Mouse (Mus musculus): ENCODE data around the gene Hoxd3.

Hoxd3 gene

GRCm38 (mm10) chr2:74711721-74712621 lies at the start of gene Hoxd3, which contains the start of gene Hoxd4:
Hoxd3 (plus strand) TSS chr2:74711927.
Hoxd4 (plus strand) TSS chr2:74711929.
- DNase-seq: peak; percentile 87

- DNase-seq: peak; percentile 74
Measured at GRCm38 (mm10) chr2:74663291-74663925, 48.3 kb upstream of the Hoxd3 start.

- peak; percentile 14 for DNase-seq
Measured at GRCm38 (mm10) chr2:74666411-74666810, 45.3 kb upstream of the Hoxd3 start.

- DNase-seq: peak; percentile 58
Measured at GRCm38 (mm10) chr2:74667191-74667841, 44.4 kb upstream of the Hoxd3 start.

GRCm38 (mm10) chr2:74667842-74668357 lies 43.8 kb upstream of the Hoxd3 start, which contains the start of gene Hoxd13:
Hoxd13 (plus strand) TSS chr2:74668310.
- no peak for DNase-seq

- peak; percentile 61 for DNase-seq
Measured at GRCm38 (mm10) chr2:74668370-74669229, 43.1 kb upstream of the Hoxd3 start.

- DNase-seq: no peak
Measured at GRCm38 (mm10) chr2:74669230-74669578, 42.5 kb upstream of the Hoxd3 start.

- DNase-seq: peak; percentile 24
Measured at GRCm38 (mm10) chr2:74669650-74670235, 42.0 kb upstream of the Hoxd3 start.

- DNase-seq: no peak
Measured at GRCm38 (mm10) chr2:74670632-74671188, 41.0 kb upstream of the Hoxd3 start.

- DNase-seq: no peak
Measured at GRCm38 (mm10) chr2:74671847-74672246, 39.9 kb upstream of the Hoxd3 start.

- DNase-seq: no peak
Measured at GRCm38 (mm10) chr2:74672481-74673362, 39.0 kb upstream of the Hoxd3 start.

GRCm38 (mm10) chr2:74673835-74674425 lies 37.8 kb upstream of the Hoxd3 start:
- DNase-seq: no peak

GRCm38 (mm10) chr2:74674881-74675665 lies 36.7 kb upstream of the Hoxd3 start, which contains the start of gene Hoxd12:
Hoxd12 (plus strand) TSS chr2:74675013.
- no peak for DNase-seq

GRCm38 (mm10) chr2:74675666-74676282 lies 36.0 kb upstream of the Hoxd3 start:
- DNase-seq: no peak

- DNase-seq: no peak
Measured at GRCm38 (mm10) chr2:74676376-74677052, 35.2 kb upstream of the Hoxd3 start.

GRCm38 (mm10) chr2:74677106-74677505 lies 34.6 kb upstream of the Hoxd3 start:
- no peak for DNase-seq

- DNase-seq: no peak
Measured at GRCm38 (mm10) chr2:74678891-74679595, 32.7 kb upstream of the Hoxd3 start, which contains the start of gene Hoxd11. Hoxd11 (plus strand) TSS chr2:74679557.
